Mouse (Mus musculus) C2C12 (cell line): ENCODE measurements around the gene Cep70. TPM values are rescaled to one million over a fixed set of nuclear protein-coding genes. Genes with fewer than 3 reads are reported as not detected.

ENCODE experiments used
- H3K27me3 ChIP-seq: one replicate; pipeline ENCODE4 v1.6.1; 2011; ENCODE audit not compliant: control insufficient read depth, insufficient read depth, insufficient read length
- H3K36me3 ChIP-seq: one replicate; pipeline ENCODE4 v1.6.1; 2011; ENCODE audit not compliant: control insufficient read depth, insufficient read depth
- H3K4me3 ChIP-seq: one replicate; pipeline ENCODE4 v1.5.1; 2011; ENCODE audit warnings: mild to moderate bottlenecking, control low read depth; ENCODE audit not compliant: poor library complexity, insufficient read depth, severe bottlenecking
- H3K79me2 ChIP-seq: one replicate; pipeline ENCODE4 v1.6.1; 2011; ENCODE audit not compliant: control insufficient read depth, insufficient read depth
- H3K79me3 ChIP-seq: one replicate; pipeline ENCODE4 v1.6.1; 2011; ENCODE audit warnings: low read depth, control low read depth
- H3ac ChIP-seq: one replicate; pipeline ENCODE3; 2011; ENCODE audit warnings: low read depth; ENCODE audit not compliant: control insufficient read depth, insufficient read length
- CEBPB ChIP-seq: IDR thresholded peaks from one replicate; pipeline ENCODE4 v1.6.1; 2011; ENCODE audit warnings: low read depth, mild to moderate bottlenecking, control low read depth, moderate library complexity
- CTCF ChIP-seq: IDR thresholded peaks from one replicate; pipeline ENCODE4 v1.5.1; 2011; ENCODE audit not compliant: control insufficient read depth, insufficient read depth, insufficient read length
- FOSL1 ChIP-seq: IDR thresholded peaks from one replicate; pipeline ENCODE4 v1.8.0; 2011; ENCODE audit warnings: mild to moderate bottlenecking, low read length; ENCODE audit not compliant: poor library complexity, insufficient read depth, severe bottlenecking
- MAX ChIP-seq: IDR thresholded peaks from one replicate; pipeline ENCODE4 v1.6.1; 2011; ENCODE audit warnings: mild to moderate bottlenecking, control low read depth
- MYOD1 ChIP-seq: IDR thresholded peaks from one replicate; pipeline ENCODE4 v1.6.1; 2011; ENCODE audit warnings: low read depth; ENCODE audit not compliant: control insufficient read depth, insufficient read length
- MYOG ChIP-seq: IDR thresholded peaks from one replicate; pipeline ENCODE4 v1.6.1; 2011; ENCODE audit not compliant: control insufficient read depth, insufficient read length; ENCODE audit errors: extremely low read depth
- USF1 ChIP-seq: IDR thresholded peaks from one replicate; pipeline ENCODE4 v1.6.1; 2011; ENCODE audit warnings: low read depth, mild to moderate bottlenecking, control low read depth, moderate library complexity
- polyA plus RNA-seq: library from polyadenylated mRNA; unstranded; fragments of >200 nt; fragmentation: generic; extraction: Trizol; gene quantifications from one replicate; pipeline ENCODE4 v1.2.1, GENCODE M21; 2012; ENCODE audit warnings: missing spikeins

Cep70 gene
- polyA plus RNA-seq, 1 experiment: 2.1 TPM

DNA sequence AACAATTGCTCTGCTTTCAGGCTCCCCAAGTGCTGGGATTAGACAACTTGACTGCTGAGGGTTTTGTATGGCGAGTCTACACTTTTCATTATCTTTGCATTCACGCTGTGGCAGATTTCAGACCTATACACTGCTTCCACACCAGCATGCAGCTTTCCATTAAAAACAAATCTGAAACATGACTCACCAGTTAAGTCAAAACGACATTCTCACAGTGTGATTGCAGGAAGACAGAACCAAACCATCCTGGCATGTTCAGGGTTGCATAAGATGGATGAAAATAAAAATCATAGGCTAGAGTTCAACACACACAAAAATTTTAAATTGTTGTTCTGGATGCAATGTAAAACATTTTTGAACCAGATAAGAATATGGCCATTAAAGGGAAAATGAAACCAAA lies 18.6 kb upstream of the Cep70 start:
- Histone ChIP-seq H3ac (no peak overlapping the region), H3K27me3 (no peaks in the 10 kb centered on the region), H3K79me3 (no peaks in the 10 kb centered on the region), H3K36me3 (no peaks in the 10 kb centered on the region), H3K79me2 (no peaks in the 10 kb centered on the region), H3K4me3 (no peak overlapping the region)
- TF ChIP-seq CEBPB: no peak
- TF ChIP-seq CTCF: no peak
- no peak for TF ChIP-seq FOSL1

DNA sequence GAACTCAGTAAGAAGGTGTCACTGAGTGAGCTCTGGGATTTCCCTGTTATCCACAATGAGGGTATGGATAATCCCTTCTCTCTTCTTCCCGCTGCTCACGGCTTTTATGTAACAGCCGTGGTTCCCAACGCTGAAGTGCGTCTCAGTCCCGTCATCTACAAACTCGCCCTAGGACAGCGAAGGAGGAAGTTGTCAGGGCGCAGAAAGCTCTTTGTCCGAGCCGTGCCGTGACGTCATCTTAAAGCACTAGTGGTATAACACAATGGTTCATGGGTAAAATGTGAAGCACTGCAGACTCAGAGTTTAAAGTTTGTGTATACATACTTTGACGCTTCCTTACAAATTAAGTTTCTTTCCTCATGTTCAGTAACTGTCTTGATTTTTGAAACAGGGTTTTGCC lies 13.7 kb upstream of the Cep70 start:
- no peaks in the 10 kb centered on the region for H3K36me3 ChIP-seq
- no peaks in the 10 kb centered on the region for H3K79me3 ChIP-seq
- no peak overlapping the region for H3K4me3 ChIP-seq
- no peak overlapping the region for H3ac ChIP-seq
- no peaks in the 10 kb centered on the region for H3K79me2 ChIP-seq
- H3K27me3 ChIP-seq: no peaks in the 10 kb centered on the region
- no peak for TF ChIP-seq FOSL1
- no peak for TF ChIP-seq CEBPB
- no peak for TF ChIP-seq MYOD1
- no peak for TF ChIP-seq CTCF
- no peak for TF ChIP-seq USF1
- no peak for TF ChIP-seq MYOG
- TF ChIP-seq MAX: no peak

DNA sequence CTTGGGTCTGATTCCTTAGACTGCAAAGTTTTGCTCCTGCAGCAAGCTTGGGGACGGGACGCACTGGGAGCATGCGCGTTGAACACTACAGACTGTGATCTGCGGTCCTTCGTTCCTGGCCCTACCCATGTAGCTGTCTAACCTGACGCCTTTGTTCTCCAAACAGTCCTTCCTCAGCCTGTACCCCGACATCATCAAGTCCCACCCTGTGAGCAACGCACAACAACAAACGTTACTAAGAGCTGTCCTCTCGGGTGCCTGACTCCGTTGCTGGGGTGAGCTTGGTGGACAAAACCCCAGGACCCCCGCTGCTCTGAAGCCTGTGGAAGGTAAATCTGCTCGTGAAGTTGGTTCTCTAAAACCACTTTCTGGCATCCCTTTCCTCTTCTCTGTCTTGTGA lies 6.0 kb upstream of the Cep70 start, which contains the start of gene Faiml:
Faiml (minus strand) TSS at position 101 of the 400 bp plus-strand sequence.
- no peaks in the 10 kb centered on the region for H3K79me2 ChIP-seq
- H3K36me3 ChIP-seq: no peaks in the 10 kb centered on the region
- no peak within 1 kb of the TSS for H3K4me3 ChIP-seq
- H3K27me3 ChIP-seq: no peaks in the 10 kb centered on the region
- TF ChIP-seq CTCF (no peak), CEBPB (no peak), USF1 (no peak), MAX (no peak), MYOG (no peak), MYOD1 (no peak), FOSL1 (no peak)
- no peaks in the 10 kb centered on the region for H3K79me3 ChIP-seq
- H3ac ChIP-seq: no peak within 1 kb of the TSS

DNA sequence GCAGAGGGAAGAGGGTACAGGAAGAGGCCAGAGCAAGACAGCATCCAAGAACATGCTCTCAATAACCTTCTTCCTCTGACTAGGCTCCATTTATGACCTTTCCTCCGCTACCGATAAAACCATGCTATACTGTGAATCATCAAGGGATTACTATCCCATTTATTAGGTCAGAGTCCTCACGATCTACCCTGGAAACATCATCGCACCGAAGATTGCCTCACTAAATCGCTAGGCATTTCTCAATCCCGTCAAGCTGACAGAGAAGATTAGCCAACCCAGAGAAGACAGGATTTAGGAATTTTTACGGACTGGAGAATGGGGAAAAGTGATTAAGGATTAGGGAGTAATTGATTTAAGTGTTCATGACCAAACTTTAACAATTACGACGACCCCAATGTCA lies 4.9 kb upstream of the Cep70 start:
- Histone ChIP-seq H3K36me3 (no peaks in the 10 kb centered on the region), H3K27me3 (no peaks in the 10 kb centered on the region), H3K79me3 (no peaks in the 10 kb centered on the region)

DNA sequence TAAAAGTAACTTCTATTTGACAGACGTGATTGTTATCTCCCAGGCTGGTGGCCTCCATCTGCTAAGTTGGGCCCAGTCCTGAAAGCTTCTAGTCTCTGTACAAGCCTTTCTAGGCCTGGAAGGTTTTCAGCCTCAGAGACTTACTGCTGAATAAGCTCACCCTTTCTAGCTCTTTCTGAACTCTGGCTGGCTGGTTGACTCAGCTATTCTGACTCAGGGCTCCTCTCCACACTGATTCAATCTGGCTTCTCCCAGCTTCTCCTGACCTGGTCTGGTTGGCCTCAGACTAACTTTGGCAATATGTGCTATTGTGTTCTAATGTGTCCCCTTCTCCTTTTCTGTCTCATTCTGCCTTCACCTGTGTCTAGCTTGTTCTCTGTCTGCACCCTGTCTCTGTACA lies 3.9 kb upstream of the Cep70 start:
- no peaks in the 10 kb centered on the region for H3K27me3 ChIP-seq
- TF ChIP-seq MYOD1 (no peak), MYOG (no peak), USF1 (no peak), MAX (no peak), CEBPB (no peak), CTCF (no peak), FOSL1 (no peak)
- no peaks in the 10 kb centered on the region for H3K79me3 ChIP-seq
- H3K4me3 ChIP-seq: no peak overlapping the region
- no peaks in the 10 kb centered on the region for H3K36me3 ChIP-seq
- no peak overlapping the region for H3ac ChIP-seq
- H3K79me2 ChIP-seq: peaks cover 9% of the 10 kb centered on the region

More for the DNA sequence above, 4.9 kb upstream of the Cep70 start:
- H3K4me3 ChIP-seq: no peak overlapping the region
- H3ac ChIP-seq: no peak overlapping the region
- TF ChIP-seq MYOD1: no peak
- TF ChIP-seq MYOG: no peak
- no peak for TF ChIP-seq MAX
- no peak for TF ChIP-seq FOSL1
- TF ChIP-seq USF1: no peak
- TF ChIP-seq CTCF: no peak
- no peak for TF ChIP-seq CEBPB
- no peaks in the 10 kb centered on the region for H3K79me2 ChIP-seq

DNA sequence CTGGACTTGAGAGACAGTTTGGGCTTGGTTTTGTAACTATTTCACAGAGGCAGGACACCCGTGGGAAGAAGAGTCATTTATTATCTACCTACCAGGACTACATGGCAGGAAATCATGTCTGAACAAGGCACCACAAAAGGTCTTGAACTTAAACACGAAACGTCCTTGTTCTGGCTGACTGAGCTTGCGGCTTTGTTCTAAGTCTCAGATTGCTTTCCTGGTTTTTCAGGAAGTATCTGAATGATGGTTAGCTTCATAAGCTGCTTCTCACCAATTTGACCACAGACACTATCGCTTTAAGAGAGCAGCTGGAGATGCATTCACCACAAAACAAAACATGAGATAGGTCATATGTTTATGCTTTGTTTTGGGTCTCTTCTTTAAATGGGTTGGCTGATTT lies 2.6 kb upstream of the Cep70 start:
- no peak overlapping the region for H3ac ChIP-seq
- no peak for TF ChIP-seq CEBPB
- no peak for TF ChIP-seq MYOD1
- TF ChIP-seq FOSL1: no peak
- TF ChIP-seq MYOG: no peak
- no peak for TF ChIP-seq MAX
- TF ChIP-seq USF1: no peak
- TF ChIP-seq CTCF: no peak
- H3K36me3 ChIP-seq: no peaks in the 10 kb centered on the region
- no peak overlapping the region for H3K4me3 ChIP-seq
- H3K79me2 ChIP-seq: peaks cover 9% of the 10 kb centered on the region
- no peaks in the 10 kb centered on the region for H3K27me3 ChIP-seq
- no peaks in the 10 kb centered on the region for H3K79me3 ChIP-seq
